Mouse (Mus musculus): ENCODE measurements around the gene Pthlh.
"Not testable (repeated sequence)": the region's sequence is repeated elsewhere in the genome, so short reads cannot be mapped to it uniquely, and the experiment has no call there.

The Pthlh gene

GRCm38 (mm10) chr6:147263587-147264565, at the start of gene Pthlh:
TSS of gene Pthlh (minus strand) at chr6:147264183.
- DNase-seq (ENCODE audit: low read depth, low spot score), result peak; percentile 76

GRCm38 (mm10) chr6:147313331-147313730, 49.3 kb upstream of the Pthlh start:
- DNase-seq (ENCODE audit: low read depth, low spot score), result no peak

- no peak for DNase-seq (ENCODE audit: low read depth, low spot score)
Observed at GRCm38 (mm10) chr6:147310435-147310978, 46.5 kb upstream of the Pthlh start.

GRCm38 (mm10) chr6:147310035-147310434, 46.1 kb upstream of the Pthlh start:
- DNase-seq (ENCODE audit: low read depth, low spot score), result no peak

- not testable (repeated sequence) for DNase-seq (ENCODE audit: low read depth, low spot score)
Observed at GRCm38 (mm10) chr6:147304236-147304635, 40.3 kb upstream of the Pthlh start.

- no peak for DNase-seq (ENCODE audit: low read depth, low spot score)
Observed at GRCm38 (mm10) chr6:147299607-147300006, 35.6 kb upstream of the Pthlh start.

- DNase-seq (ENCODE audit: low read depth, low spot score), result no peak
Observed at GRCm38 (mm10) chr6:147279309-147279708, 15.3 kb upstream of the Pthlh start.

- peak; percentile 74 for DNase-seq (ENCODE audit: low read depth, low spot score)
Observed at GRCm38 (mm10) chr6:147268143-147268790, 4.3 kb upstream of the Pthlh start.

GRCm38 (mm10) chr6:147266466-147266865, 2.5 kb upstream of the Pthlh start:
- DNase-seq (ENCODE audit: low read depth, low spot score), result no peak

GRCm38 (mm10) chr6:147263178-147263577, 805 bp downstream of the Pthlh start:
- DNase-seq (ENCODE audit: low read depth, low spot score), result no peak

- DNase-seq (ENCODE audit: low read depth, low spot score), result no peak
Observed at GRCm38 (mm10) chr6:147261616-147262015, 2.4 kb downstream of the Pthlh start.

- no peak for DNase-seq (ENCODE audit: low read depth, low spot score)
Observed at GRCm38 (mm10) chr6:147260766-147261165, 3.2 kb downstream of the Pthlh start.

- no peak for DNase-seq (ENCODE audit: low read depth, low spot score)
Observed at GRCm38 (mm10) chr6:147247782-147248181, 16.2 kb downstream of the Pthlh start.

- no peak for DNase-seq (ENCODE audit: low read depth, low spot score)
Observed at GRCm38 (mm10) chr6:147244294-147244693, 19.7 kb downstream of the Pthlh start.

- no peak for DNase-seq (ENCODE audit: low read depth, low spot score)
Observed at GRCm38 (mm10) chr6:147243655-147244054, 20.3 kb downstream of the Pthlh start.

- DNase-seq (ENCODE audit: low read depth, low spot score), result no peak
Observed at GRCm38 (mm10) chr6:147241541-147241940, 22.4 kb downstream of the Pthlh start.

GRCm38 (mm10) chr6:147240203-147240804, 23.7 kb downstream of the Pthlh start:
- DNase-seq (ENCODE audit: low read depth, low spot score), result peak; percentile 50

GRCm38 (mm10) chr6:147226696-147227095, 37.3 kb downstream of the Pthlh start:
- DNase-seq (ENCODE audit: low read depth, low spot score), result no peak

GRCm38 (mm10) chr6:147219099-147219498, 44.9 kb downstream of the Pthlh start:
- no peak for DNase-seq (ENCODE audit: low read depth, low spot score)

GRCm38 (mm10) chr6:147216156-147216555, 47.8 kb downstream of the Pthlh start:
- DNase-seq (ENCODE audit: low read depth, low spot score), result no peak

GRCm38 (mm10) chr6:147207821-147208330, 56.1 kb downstream of the Pthlh start:
- DNase-seq (ENCODE audit: low read depth, low spot score), result no peak

Data from R1 (cell line).